Mouse (Mus musculus): ENCODE measurements at regions not wholly inside any gene's neighbourhood (a gene's known extent, or its start where the extent isn't known, plus 50 kb on each side); places are given as distances from the start of the nearest gene placed in this dataset.

DNA sequence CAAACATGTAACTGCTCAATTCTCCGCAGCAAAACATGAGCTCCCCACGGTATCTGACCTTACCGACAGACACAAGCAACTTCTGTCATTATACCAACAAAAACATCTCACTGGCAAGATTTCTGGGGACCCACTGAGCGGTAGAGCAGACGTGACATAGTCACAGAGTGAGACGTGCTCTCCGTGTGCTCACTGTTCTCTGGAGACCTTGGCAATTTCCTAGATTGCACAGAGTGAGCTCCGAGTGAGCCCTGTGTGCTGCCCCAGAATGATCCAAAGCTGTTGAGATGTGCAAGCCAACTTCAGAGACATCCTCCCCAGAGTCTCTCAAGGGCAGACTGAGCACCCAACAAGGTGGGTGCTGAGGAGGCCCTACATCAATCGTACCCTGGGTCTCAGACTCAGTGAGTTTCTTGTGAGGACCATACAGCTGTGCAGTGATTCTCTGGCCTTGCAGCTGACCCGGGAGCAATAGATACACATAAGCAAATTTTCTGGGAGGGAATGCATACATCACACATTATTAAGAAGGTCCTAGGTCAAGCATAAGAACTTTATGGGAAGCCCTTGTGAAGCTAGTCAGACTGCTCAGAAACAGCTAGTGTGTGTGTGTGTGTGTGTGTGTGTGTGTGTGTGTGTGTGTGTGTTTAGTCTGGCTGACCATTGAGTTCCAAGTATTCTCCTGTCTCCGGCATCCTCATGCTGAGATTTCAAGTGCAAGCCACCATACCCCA lies 58.5 kb upstream of the S1pr3 start:
- DNase-seq (ENCODE audit: low read depth in 1 of 2, low spot score in 2 of 2): no peak
- H3K27me3 ChIP-seq (ENCODE audit: control insufficient read depth, insufficient read depth, low read length): no peaks in the 10 kb centered on the region
- H3K27ac ChIP-seq (ENCODE audit: insufficient read depth, low read length): no peak overlapping the region
- no peak overlapping the region for H3K4me3 ChIP-seq (ENCODE audit: extremely low read depth, insufficient read depth, insufficient read length)
- H3K36me3 ChIP-seq (ENCODE audit: control insufficient read depth, insufficient read depth, low read length): no peaks in the 10 kb centered on the region
- TF ChIP-seq POLR2A (IDR thresholded peaks at IDR 0.05; ENCODE audit: low read depth, low read length) (no peak), CTCF (IDR thresholded peaks at IDR 0.05; ENCODE audit: extremely low read depth, insufficient read depth, insufficient read length, insufficient replicate concordance) (no peak)
- WGBS: 88% methylated on average over 11 of the region's 11 CpGs
- H3K4me1 ChIP-seq (ENCODE audit: control insufficient read depth, insufficient read depth, insufficient read length): no peaks in the 10 kb centered on the region

- Histone ChIP-seq H3K27me3 (ENCODE audit: control insufficient read depth, insufficient read depth, low read length) (no peaks in the 10 kb centered on the region), H3K4me3 (ENCODE audit: extremely low read depth, insufficient read depth, insufficient read length) (no peak overlapping the region), H3K27ac (ENCODE audit: insufficient read depth, low read length) (no peak overlapping the region), H3K36me3 (ENCODE audit: control insufficient read depth, insufficient read depth, low read length) (no peaks in the 10 kb centered on the region), H3K4me1 (ENCODE audit: control insufficient read depth, insufficient read depth, insufficient read length) (no peaks in the 10 kb centered on the region)
- TF ChIP-seq POLR2A (IDR thresholded peaks at IDR 0.05; ENCODE audit: low read depth, low read length) (no peak), CTCF (IDR thresholded peaks at IDR 0.05; ENCODE audit: extremely low read depth, insufficient read depth, insufficient read length, insufficient replicate concordance) (no peak)
- DNase-seq (ENCODE audit: low read depth in 1 of 2, low spot score in 2 of 2): no peak
- 87% methylated on average over 4 of the region's 4 CpGs for WGBS
These were observed 55.6 kb upstream of the S1pr3 start for GRCm38 (mm10) chr13:51352874-51353273.

GRCm38 (mm10) chr13:51355507-51355906 lies 52.9 kb upstream of the S1pr3 start:
- Histone ChIP-seq H3K36me3 (ENCODE audit: control insufficient read depth, insufficient read depth, low read length) (no peaks in the 10 kb centered on the region), H3K27me3 (ENCODE audit: control insufficient read depth, insufficient read depth, low read length) (no peaks in the 10 kb centered on the region), H3K27ac (ENCODE audit: insufficient read depth, low read length) (no peak overlapping the region), H3K4me1 (ENCODE audit: control insufficient read depth, insufficient read depth, insufficient read length) (no peaks in the 10 kb centered on the region), H3K4me3 (ENCODE audit: extremely low read depth, insufficient read depth, insufficient read length) (no peak overlapping the region)
- WGBS: 93% methylated on average over 2 of the region's 2 CpGs
- TF ChIP-seq CTCF (IDR thresholded peaks at IDR 0.05; ENCODE audit: extremely low read depth, insufficient read depth, insufficient read length, insufficient replicate concordance): no peak
- no peak for TF ChIP-seq POLR2A (IDR thresholded peaks at IDR 0.05; ENCODE audit: low read depth, low read length)
- DNase-seq (ENCODE audit: low read depth in 1 of 2, low spot score in 2 of 2): no peak
